Mouse (Mus musculus) bone marrow, adult 2 months (tissue): ENCODE results near the gene Ehmt1.

Experiments
- CTCF ChIP-seq: fragments of 200-500 bp; IDR thresholded peaks from 2 replicates; pipeline ENCODE4 v1.5.1; 2011; ENCODE audit warnings: low read length, control low read depth; ENCODE audit not compliant: control insufficient read depth, insufficient read depth
- POLR2A ChIP-seq: fragments of 200-500 bp; IDR thresholded peaks from 2 replicates; pipeline ENCODE4 v1.6.1; 2011; ENCODE audit warnings: low read depth, mild to moderate bottlenecking, control low read depth, low read length, borderline replicate concordance; ENCODE audit not compliant: control insufficient read depth

DNA sequence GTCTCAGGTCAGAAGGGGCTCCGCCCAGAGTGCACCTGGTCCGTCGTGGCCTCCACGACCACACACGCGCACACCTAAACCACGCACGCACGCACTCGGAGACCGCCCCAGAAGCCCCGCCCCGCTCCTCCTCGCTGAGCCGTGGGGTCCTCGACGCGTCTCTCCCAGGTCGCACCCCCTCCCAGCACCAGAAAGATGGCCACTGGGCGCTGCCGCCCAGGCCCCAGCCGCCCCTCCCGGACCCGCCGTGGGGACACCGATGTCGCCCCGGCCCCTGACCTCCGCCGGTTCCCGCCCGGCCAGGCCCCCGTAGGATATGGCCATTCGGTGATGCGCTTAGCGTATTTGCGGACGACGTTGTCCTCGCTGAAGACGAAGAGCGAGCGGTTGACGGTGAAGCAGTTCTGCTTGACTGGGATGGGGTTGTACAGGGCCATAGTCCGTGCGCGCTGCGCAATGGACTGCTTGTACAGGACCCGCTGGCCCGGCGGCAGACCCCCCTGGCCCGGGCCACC is 156.9 kb downstream of the Ehmt1 start:
- TF ChIP-seq CTCF = no peak
- TF ChIP-seq POLR2A = no peak
